In the genomic region with DNA sequence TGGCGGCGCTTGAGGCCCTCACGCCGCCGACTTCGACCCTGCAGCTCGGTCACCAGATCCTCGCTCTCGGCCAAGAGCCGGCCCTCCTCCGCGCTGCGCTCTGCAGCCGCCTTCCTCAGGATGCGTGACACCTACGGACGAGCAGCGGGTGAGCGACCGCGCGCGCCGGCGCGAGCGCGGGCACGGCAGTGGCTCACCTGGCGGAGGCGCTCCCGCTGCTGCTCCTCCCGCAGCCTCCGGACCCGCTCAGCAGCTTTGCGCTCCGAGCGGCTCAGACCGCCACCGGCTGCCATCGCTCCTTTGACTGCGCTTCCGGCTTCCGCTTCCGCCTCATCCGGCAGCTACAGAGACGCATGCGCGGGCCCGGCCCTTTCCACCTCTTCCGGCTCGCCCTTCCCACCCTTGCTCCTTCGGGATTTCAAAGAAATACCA, we compare ENCODE assay signal across 8 mouse cellular contexts. TPM values are rescaled to one million over a fixed set of nuclear protein-coding genes. Genes with fewer than 3 reads are reported as not detected.
DNase-seq lines count a peak whose midpoint lies in the region; ATAC-seq lines count a peak whose summit lies in the region.

No protein-coding gene starts in this region.

- H3K9ac ChIP-seq in hindbrain, embryonic 13.5 days = peak overlapping the region; percentile 92

- H3K4me1 ChIP-seq in hindbrain, embryonic 13.5 days (replicated peaks) = peaks cover 26% of the 10 kb centered on the region

- peak overlapping the region; percentile 90 for H3K27ac ChIP-seq in hindbrain, embryonic 13.5 days

- WGBS in hindbrain, embryonic 13.5 days = 1% methylated on average over 53 of the region's 53 CpGs

- no peaks in the 10 kb centered on the region for H3K27me3 ChIP-seq in hindbrain, embryonic 13.5 days

- peak; percentile 86 for DNase-seq in T-cell, adult 2 months (ENCODE audit: low spot score)
- peak; percentile 89 to 90 for DNase-seq in cerebellum, postnatal 14 days
- peak; percentile 70 to 77 for DNase-seq in frontal cortex, postnatal 14 days (ENCODE audit: low spot score in 2 of 2)
- DNase-seq in layer of hippocampus, postnatal 36 days = peak; percentile 84 to 85
- peak; percentile 92 for DNase-seq in lung, postnatal 36 days
- peak; percentile 84 to 85 for DNase-seq in right cerebral cortex, adult 2 months (ENCODE audit: low spot score in 2 of 2)
- DNase-seq in urinary bladder, postnatal 10 days (ENCODE audit: low spot score) = peak; percentile 49

- peak; percentile 83 for ATAC-seq in hindbrain, embryonic 13.5 days (ENCODE audit: low FRiP score)

- H3K4me2 ChIP-seq in hindbrain, embryonic 13.5 days = peak overlapping the region; percentile 98

- H3K4me3 ChIP-seq in hindbrain, embryonic 13.5 days = peak overlapping the region; percentile 98

- no peaks in the 10 kb centered on the region for H3K9me3 ChIP-seq in hindbrain, embryonic 13.5 days

- peaks cover 66% of the 10 kb centered on the region for H3K36me3 ChIP-seq in hindbrain, embryonic 13.5 days

RNA-seq across cellular contexts. Expression of a gene that starts 0.3 kb away (rescaled TPM):
- polyA plus RNA-seq in hindbrain, embryonic 13.5 days (2015; fragmentation: Nextera tagmentation; extraction: Ambion mirVana) = 50.4 and 50.6 TPM in 2 replicates
- 10 to 100 TPM; 40.7 to 41.5 TPM for total RNA-seq in layer of hippocampus, postnatal 36 days (2021)

RNA-seq across cellular contexts. Expression of a gene that starts 7.0 kb away (rescaled TPM):
- 169 and 174 TPM in 2 replicates for polyA plus RNA-seq in hindbrain, embryonic 13.5 days (2015; fragmentation: Nextera tagmentation; extraction: Ambion mirVana)
- total RNA-seq in layer of hippocampus, postnatal 36 days (2021) = 100 to 1,000 TPM; 138 to 157 TPM

RNA-seq across cellular contexts. Expression of a gene that starts 8.7 kb away (rescaled TPM):
- polyA plus RNA-seq in hindbrain, embryonic 13.5 days (2015; fragmentation: Nextera tagmentation; extraction: Ambion mirVana) = 27.5 and 30.8 TPM in 2 replicates
- total RNA-seq in layer of hippocampus, postnatal 36 days (2021) = 10 to 100 TPM; 77.3 to 86.3 TPM

RNA-seq across cellular contexts. Expression of a gene that starts 16.4 kb away (rescaled TPM):
- 0.79 and 1.3 TPM in 2 replicates for polyA plus RNA-seq in hindbrain, embryonic 13.5 days (2015; fragmentation: Nextera tagmentation; extraction: Ambion mirVana)
- total RNA-seq in layer of hippocampus, postnatal 36 days (2021) = 1 to 10 TPM; 1.2 to 1.8 TPM

RNA-seq across cellular contexts. Expression of a gene that starts 18.9 kb away (rescaled TPM):
- 22.9 and 23.3 TPM in 2 replicates for polyA plus RNA-seq in hindbrain, embryonic 13.5 days (2015; fragmentation: Nextera tagmentation; extraction: Ambion mirVana)
- 1 to 10 TPM; 1.8 to 2.1 TPM for total RNA-seq in layer of hippocampus, postnatal 36 days (2021)

Comparison
In these comparisons a context has a peak if more than half of its experiments do, and no peak if none do; other contexts are left out.
1. Peak in every context shown above with its lines: DNase-seq, ATAC-seq, H3K4me3 ChIP-seq and H3K27ac ChIP-seq.